Mouse (Mus musculus): ENCODE data around the gene Apobr. TPM values are rescaled to one million over a fixed set of nuclear protein-coding genes. Genes with fewer than 3 reads are reported as not detected.

Gene Apobr
- total and polyA plus RNA-seq, 3 experiments, result 0.23 to 5.4 TPM; not detected in 1

GRCm38 (mm10) chr7:126625369-126625768, 40.6 kb downstream of the Apobr start:
- H3K27me3 ChIP-seq (ENCODE audit: control insufficient read depth in 1 of 2, insufficient read depth in 2 of 2, low read length in 2 of 2), result no peaks in the 10 kb centered on the region
- peak overlapping the region; percentile 27 to 60 for H3K4me3 ChIP-seq (ENCODE audit: control insufficient read depth in 1 of 2, insufficient read depth in 1 of 2, low read depth in 2 of 2, low read length in 2 of 2)
- no peaks in the 10 kb centered on the region for H3K79me2 ChIP-seq (ENCODE audit: control insufficient read depth, insufficient read depth, low read length, poor library complexity)
- H3K36me3 ChIP-seq (ENCODE audit: control insufficient read depth in 1 of 2, insufficient read depth in 2 of 2, low read length in 2 of 2), result peaks cover 0 to 40% of the 10 kb centered on the region in 2 experiments; a peak in 2 of 4 replicates
- H3K9me3 ChIP-seq (replicated peaks; ENCODE audit: insufficient read depth, low read length), result no peaks in the 10 kb centered on the region
- peak overlapping the region; percentile 68 for H3K9ac ChIP-seq (ENCODE audit: control insufficient read depth, low read depth, low read length, poor library complexity, severe bottlenecking)
- DNase-seq (ENCODE audit: low read depth, low spot score), result peak; percentile 81
- peak overlapping the region; percentile 52 for H3K27ac ChIP-seq (ENCODE audit: control insufficient read depth, low read depth, low read length)
- H3K4me1 ChIP-seq (ENCODE audit: control insufficient read depth in 1 of 2, insufficient read depth in 2 of 2, low read length in 2 of 2), result peaks cover 23 to 52% of the 10 kb centered on the region in 2 experiments
- TF ChIP-seq GATA1 (IDR thresholded peaks at IDR 0.05; ENCODE audit: low read depth, low read length) (no peak), USF2 (IDR thresholded peaks at IDR 0.05; ENCODE audit: borderline replicate concordance in 1 of 2, insufficient read depth in 1 of 2, low read depth in 1 of 2, low read length in 2 of 2) (no peak), EP300 (IDR thresholded peaks at IDR 0.05; ENCODE audit: low read depth in 1 of 2, low read length in 2 of 2) (peak in 1 of 2 experiments; percentile 59; a peak in 2 of 4 replicates), MYC (IDR thresholded peaks at IDR 0.05; ENCODE audit: low read depth, low read length) (peak; percentile 50; the same call in 1 of the 2 replicates), RCOR1 (IDR thresholded peaks at IDR 0.05; ENCODE audit: low read depth, low read length) (peak; percentile 41; the same call in 1 of the 2 replicates), CTCF (IDR thresholded peaks at IDR 0.05 in 2 of 3, conservative IDR thresholded peaks at IDR 0.05 in 1 of 3; ENCODE audit: control insufficient read depth in 1 of 3, insufficient read depth in 1 of 3, low read depth in 2 of 3, low read length in 3 of 3, poor library complexity in 1 of 3, severe bottlenecking in 1 of 3) (no peak), MXI1 (IDR thresholded peaks at IDR 0.05; ENCODE audit: low read depth, low read length) (peak; percentile 88), MAZ (IDR thresholded peaks at IDR 0.05; ENCODE audit: low read depth, low read length) (peak; percentile 92), ZMIZ1 (IDR thresholded peaks at IDR 0.05; ENCODE audit: low read depth, low read length) (peak; percentile 64; the same call in 1 of the 2 replicates), MAFK (IDR thresholded peaks at IDR 0.05; ENCODE audit: borderline replicate concordance, low read depth, low read length) (no peak), ZKSCAN1 (IDR thresholded peaks at IDR 0.05; ENCODE audit: low read depth, low read length) (no peak), NRF1 (IDR thresholded peaks at IDR 0.05; ENCODE audit: insufficient read depth, low read depth, low read length, poor library complexity, severe bottlenecking) (0 out of 2 replicates have a peak, but pooled peaks have one; percentile 37), CHD1 (IDR thresholded peaks at IDR 0.05; ENCODE audit: low read depth, low read length) (no peak), USF1 (IDR thresholded peaks at IDR 0.05; ENCODE audit: low read depth, low read length) (peak; percentile 52; the same call in 1 of the 2 replicates), POLR2AphosphoS5 (IDR thresholded peaks at IDR 0.05; ENCODE audit: borderline replicate concordance, low read depth, low read length) (no peak), GABPA (IDR thresholded peaks at IDR 0.05; ENCODE audit: low read depth, low read length) (no peak), HCFC1 (IDR thresholded peaks at IDR 0.05; ENCODE audit: low read depth, low read length) (peak; percentile 49; the same call in 1 of the 2 replicates), TCF12 (IDR thresholded peaks at IDR 0.05; ENCODE audit: low read depth, low read length) (peak; percentile 50; the same call in 1 of the 2 replicates), TAL1 (IDR thresholded peaks at IDR 0.05; ENCODE audit: low read length) (no peak), CHD2 (IDR thresholded peaks at IDR 0.05; ENCODE audit: low read length) (no peak), ETS1 (IDR thresholded peaks at IDR 0.05; ENCODE audit: low read depth, low read length) (peak; percentile 81), UBTF (IDR thresholded peaks at IDR 0.05; ENCODE audit: borderline replicate concordance, insufficient read depth, low read depth, low read length) (no peak), POLR2A (IDR thresholded peaks at IDR 0.05; ENCODE audit: control insufficient read depth in 1 of 2, insufficient read depth in 1 of 2, low read depth in 1 of 2, low read length in 2 of 2, poor library complexity in 1 of 2) (peak in 1 of 2 experiments; percentile 49; a peak in 2 of 4 replicates), ZNF384 (IDR thresholded peaks at IDR 0.05; ENCODE audit: low read depth, low read length) (no peak), SMC3 (IDR thresholded peaks at IDR 0.05; ENCODE audit: low read depth, low read length) (no peak), TBP (IDR thresholded peaks at IDR 0.05; ENCODE audit: low read depth, low read length) (peak; percentile 63; the same call in 1 of the 2 replicates), JUND (IDR thresholded peaks at IDR 0.05; ENCODE audit: low read depth, low read length) (no peak), ELF1 (IDR thresholded peaks at IDR 0.05; ENCODE audit: low read depth, low read length) (no peak), NELFE (IDR thresholded peaks at IDR 0.05; ENCODE audit: low read depth, low read length) (peak; percentile 28), E2F4 (IDR thresholded peaks at IDR 0.05; ENCODE audit: borderline replicate concordance, low read depth, low read length) (no peak), SIN3A (IDR thresholded peaks at IDR 0.05; ENCODE audit: low read length) (peak; percentile 66), MAX (IDR thresholded peaks at IDR 0.05; ENCODE audit: low read length) (peak; percentile 21; the same call in 1 of the 2 replicates), RAD21 (IDR thresholded peaks at IDR 0.05; ENCODE audit: low read depth, low read length) (no peak), POLR2AphosphoS2 (IDR thresholded peaks at IDR 0.05; ENCODE audit: low read length) (peak; percentile 77; the same call in 1 of the 2 replicates), MEF2A (IDR thresholded peaks at IDR 0.05; ENCODE audit: extremely low read depth, insufficient replicate concordance, low read depth, low read length, poor library complexity, severe bottlenecking) (no peak), MYB (IDR thresholded peaks at IDR 0.05; ENCODE audit: low read depth, low read length) (no peak), KAT2A (conservative IDR thresholded peaks at IDR 0.05; ENCODE audit: low read depth, low read length) (no peak; the same call in 1 of the 2 replicates)
